Mouse (Mus musculus): ENCODE measurements around the gene Ms4a12. TPM values are rescaled to one million over a fixed set of nuclear protein-coding genes. Genes with fewer than 3 reads are reported as not detected.

The Ms4a12 gene
- total RNA-seq, 2 experiments from 2014 or later = not detected

Other genes with a start within 250 kb of the Ms4a12 start
- under 1 TPM in 1 of 2 experiments, not detected in 1; 0.22 TPM for gene Ms4a15, start 239.2 kb downstream of the Ms4a12 start, total RNA-seq (2021)
- gene Ms4a18, start 214.4 kb downstream of the Ms4a12 start, total RNA-seq (2021) = not detected
- not detected for gene Ms4a8a, start 151.3 kb downstream of the Ms4a12 start, total RNA-seq (2021)
- not detected for gene 1700017D01Rik, start 101.6 kb downstream of the Ms4a12 start, total RNA-seq (2021)
- gene 1700025F22Rik, start 67.1 kb downstream of the Ms4a12 start, total RNA-seq (2021) = not detected
- gene Ms4a13, start 35.7 kb downstream of the Ms4a12 start, total RNA-seq (2021) = not detected
- under 1 TPM; 0.12 to 0.24 TPM for gene Ms4a1, start 33.8 kb upstream of the Ms4a12 start, total RNA-seq (2021)
- not detected for gene Ms4a5, start 51.4 kb upstream of the Ms4a12 start, total RNA-seq (2021)
- under 1 TPM; 0.10 to 0.12 TPM for gene Ms4a14, start 82.0 kb upstream of the Ms4a12 start, total RNA-seq (2021)
- gene Ms4a7, start 103.7 kb upstream of the Ms4a12 start, total RNA-seq (2021) = under 1 TPM; 0.77 to 0.86 TPM
- gene Ms4a4a, start 143.1 kb upstream of the Ms4a12 start, total RNA-seq (2021) = under 1 TPM in 1 of 2 experiments, not detected in 1; 0.80 TPM
- not detected for gene Ms4a4c, start 172.3 kb upstream of the Ms4a12 start, total RNA-seq (2021)
- not detected for gene Ms4a4b, start 211.1 kb upstream of the Ms4a12 start, total RNA-seq (2021)
- 1 to 10 TPM; 1.4 to 1.8 TPM for gene Ms4a6c, start 236.9 kb upstream of the Ms4a12 start, total RNA-seq (2021)

Data from left cerebral cortex, postnatal 4 days (tissue).